Mouse (Mus musculus) left cerebral cortex, postnatal 14 days (tissue): ENCODE results near the gene Klf3. TPM values are rescaled to one million over a fixed set of nuclear protein-coding genes. Genes with fewer than 3 reads are reported as not detected.

Experiments
- DNase-seq, 2 experiments: peaks; one replicate each; pipeline ENCODE4 v3.0.0; 2021 to 2022; ENCODE audit warnings: low spot score in 2 of 2, mixed read lengths in 1 of 2
- intact Hi-C: fragments of 180-260 bp; cut with DNase I; formaldehyde crosslinking; loops from one replicate; pipeline ENCODE4 v1.15.1; 2025
- total RNA-seq, 2 experiments: library from RNA; stranded (reverse); gene quantifications; 2 replicates each; pipeline ENCODE4 v1.2.3; 2021

The Klf3 gene
- total RNA-seq, 2 experiments from 2014 or later, result 24.2 to 31.2 TPM

GRCm38 (mm10) chr5:64825496-64825895 lies 22.3 kb downstream of the Klf3 start:
- DNase-seq, result no peak
- intact Hi-C loops, result loop anchor here (5.0 kb wide), 1 partner anchor 37 kb away; no protein-coding TSS in a partner anchor

GRCm38 (mm10) chr5:64827151-64827550 lies 24.0 kb downstream of the Klf3 start:
- no peak for DNase-seq
- intact Hi-C loops, result loop anchor here (5.0 kb wide), 1 partner anchor 35 kb away; no protein-coding TSS in a partner anchor

- intact Hi-C loops, result loop anchor here (5.0 kb wide), 1 partner anchor 34 kb away; no protein-coding TSS in a partner anchor
These were observed 25.1 kb downstream of the Klf3 start for GRCm38 (mm10) chr5:64828314-64828713.

GRCm38 (mm10) chr5:64829606-64830005 lies 26.4 kb downstream of the Klf3 start:
- intact Hi-C loops, result loop anchor here (5.0 kb wide), 1 partner anchor 33 kb away; no protein-coding TSS in a partner anchor
- no peak for DNase-seq

More at GRCm38 (mm10) chr5:64828314-64828713, 25.1 kb downstream of the Klf3 start:
- no peak for DNase-seq

- DNase-seq, result no peak
- intact Hi-C loops, result no loop called here
These were observed 27.6 kb downstream of the Klf3 start for GRCm38 (mm10) chr5:64830773-64831172.

GRCm38 (mm10) chr5:64833410-64833809 lies 30.2 kb downstream of the Klf3 start:
- DNase-seq, result no peak
- intact Hi-C loops, result no loop called here

- intact Hi-C loops, result no loop called here
- no peak for DNase-seq
These were observed 31.0 kb downstream of the Klf3 start for GRCm38 (mm10) chr5:64834213-64834612.

- intact Hi-C loops, result no loop called here
- DNase-seq, result no peak
These were observed 32.1 kb downstream of the Klf3 start for GRCm38 (mm10) chr5:64835295-64835694.

GRCm38 (mm10) chr5:64839016-64839599 lies 35.9 kb downstream of the Klf3 start:
- DNase-seq, result no peak
- intact Hi-C loops, result no loop called here

- DNase-seq, result no peak
- intact Hi-C loops, result no loop called here
These were observed 36.9 kb downstream of the Klf3 start for GRCm38 (mm10) chr5:64840087-64840486.

- intact Hi-C loops, result no loop called here
These were observed 41.4 kb downstream of the Klf3 start for GRCm38 (mm10) chr5:64844622-64845021.

GRCm38 (mm10) chr5:64847305-64847704 lies 44.1 kb downstream of the Klf3 start:
- intact Hi-C loops, result no loop called here
- DNase-seq, result no peak

More at GRCm38 (mm10) chr5:64844622-64845021, 41.4 kb downstream of the Klf3 start:
- no peak for DNase-seq

- no peak for DNase-seq
- intact Hi-C loops, result no loop called here
These were observed 46.7 kb downstream of the Klf3 start for GRCm38 (mm10) chr5:64849892-64850291.

GRCm38 (mm10) chr5:64852656-64853398 lies 49.6 kb downstream of the Klf3 start:
- intact Hi-C loops, result no loop called here
- DNase-seq, result no peak

GRCm38 (mm10) chr5:64853421-64853820 lies 50.2 kb downstream of the Klf3 start:
- DNase-seq, result no peak
- intact Hi-C loops, result no loop called here

GRCm38 (mm10) chr5:64855199-64855598 lies 52.0 kb downstream of the Klf3 start:
- intact Hi-C loops, result no loop called here

GRCm38 (mm10) chr5:64860900-64861470 lies 57.8 kb downstream of the Klf3 start:
- no peak for DNase-seq
- intact Hi-C loops, result loop anchor here (5.0 kb wide), 3 partner anchors 34 to 574 kb away; no protein-coding TSS in a partner anchor

More at GRCm38 (mm10) chr5:64855199-64855598, 52.0 kb downstream of the Klf3 start:
- no peak for DNase-seq

- intact Hi-C loops, result loop anchor here (5.0 kb wide), 3 partner anchors 34 to 574 kb away; no protein-coding TSS in a partner anchor
- no peak for DNase-seq
These were observed 58.4 kb downstream of the Klf3 start for GRCm38 (mm10) chr5:64861471-64862199.

- peak; percentile 61 to 65 for DNase-seq
- intact Hi-C loops, result loop anchor here (5.0 kb wide), 3 partner anchors 35 to 575 kb away; no protein-coding TSS in a partner anchor
These were observed 59.1 kb downstream of the Klf3 start for GRCm38 (mm10) chr5:64862269-64862668.
